Mouse (Mus musculus) erythroblast, adult 5-6 weeks (primary cell): ENCODE data around the gene Jade3. TPM values are rescaled to one million over a fixed set of nuclear protein-coding genes. Genes with fewer than 3 reads are reported as not detected.
A peak's percentile ranks its signal among the peaks of the same experiment; 100 is the strongest.
"Not testable (repeated sequence)": the region's sequence is repeated elsewhere in the genome, so short reads cannot be mapped to it uniquely, and the experiment has no call there.

Source experiments
- ATAC-seq: replicated peaks from 2 replicates; pipeline ENCODE4 v1.8.0; 2016; ENCODE audit warnings: moderate number of reproducible peaks, mild to moderate bottlenecking, moderate TSS enrichment, inconsistent platforms; ENCODE audit not compliant: poor library complexity, low FRiP score, severe bottlenecking
- total RNA-seq, 2 experiments: library from RNA; stranded (forward) in 1 of 2; stranded (reverse) in 1 of 2; fragments of 150-400 nt in 1 of 2; fragments of 200-764, 138-1000 nt in 1 of 2; gene quantifications; 2 replicates each; pipeline versions ENCODE4 v1.2.3 to v1.2.4; 2015 to 2017; ENCODE audit warnings: low replicate concordance in 2 of 2

Gene Jade3
- total RNA-seq (2015; ENCODE audit: low replicate concordance) (2.7 and 4.4 TPM in 2 replicates), total RNA-seq (2017; ENCODE audit: low replicate concordance) (3.9 and 4.2 TPM in 2 replicates)

DNA sequence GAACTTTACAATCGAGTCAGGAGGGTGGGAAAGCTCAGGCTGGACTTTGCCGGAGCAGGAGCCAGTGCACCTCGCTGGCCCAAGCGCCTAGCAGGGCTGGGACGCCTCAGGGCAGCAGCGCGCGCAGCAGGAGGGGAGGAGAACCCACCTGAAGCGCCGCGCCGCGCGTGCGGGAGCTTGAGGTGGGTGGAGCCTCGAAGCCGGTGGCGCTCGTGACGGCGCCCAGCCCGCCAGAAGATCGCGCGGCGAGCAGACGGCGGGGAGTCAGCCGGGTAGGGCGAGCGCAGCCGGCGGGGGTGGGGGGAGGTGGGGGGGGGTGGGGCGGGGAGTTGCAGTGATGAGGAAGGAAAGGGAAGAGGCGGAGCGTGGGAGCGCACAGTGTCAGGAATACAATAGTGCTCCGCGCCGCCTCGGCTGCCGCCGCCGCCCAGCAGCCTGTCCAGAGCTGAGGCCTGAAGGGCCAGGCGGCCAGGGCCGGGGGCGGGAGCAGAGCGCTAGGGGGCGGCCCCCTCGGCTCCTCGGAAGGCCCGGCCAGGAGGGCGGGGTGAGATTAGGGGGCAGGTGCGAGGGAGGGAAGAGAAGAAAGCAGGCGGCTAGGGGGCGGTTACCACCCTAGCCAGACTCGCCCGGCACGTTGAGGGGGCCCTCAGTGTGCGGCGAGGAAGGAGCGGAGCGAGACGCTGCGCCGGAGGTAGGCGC, at the start of gene Jade3:
Jade3 (plus strand) TSS at position 549 of the 699 bp plus-strand sequence.
- ATAC-seq = peak; percentile 96

DNA sequence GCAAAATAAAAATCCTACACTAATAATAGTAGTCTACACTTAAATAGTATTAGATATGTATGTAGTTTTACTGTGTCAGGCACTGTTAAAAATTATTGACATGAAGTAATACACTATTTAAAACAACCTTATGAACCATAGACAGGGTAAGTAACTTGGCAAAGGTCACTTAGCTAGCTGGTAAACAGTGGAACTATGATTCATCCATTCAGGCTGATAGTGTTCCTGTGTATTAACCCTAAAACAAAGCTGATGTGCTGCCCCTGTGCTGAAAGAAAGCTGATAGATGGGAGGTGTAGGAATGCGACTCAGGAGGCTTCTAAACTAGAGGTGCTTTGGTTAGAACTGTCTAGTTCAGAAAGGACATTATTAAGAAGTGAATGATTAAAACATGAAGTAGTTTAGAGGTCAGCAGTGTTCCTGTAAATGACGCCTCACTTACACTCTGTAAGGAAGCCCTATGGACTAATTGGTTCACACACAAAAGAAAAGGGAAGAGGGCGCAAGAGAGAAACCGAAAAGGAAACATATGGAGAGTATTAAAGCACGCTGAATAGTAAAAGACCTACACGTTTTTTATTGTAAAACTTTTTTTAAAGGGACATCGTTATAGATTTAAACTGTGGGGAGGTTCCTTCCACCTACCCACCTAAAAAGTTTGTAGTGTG, 46.0 kb upstream of the Jade3 start:
- ATAC-seq = no peak

DNA sequence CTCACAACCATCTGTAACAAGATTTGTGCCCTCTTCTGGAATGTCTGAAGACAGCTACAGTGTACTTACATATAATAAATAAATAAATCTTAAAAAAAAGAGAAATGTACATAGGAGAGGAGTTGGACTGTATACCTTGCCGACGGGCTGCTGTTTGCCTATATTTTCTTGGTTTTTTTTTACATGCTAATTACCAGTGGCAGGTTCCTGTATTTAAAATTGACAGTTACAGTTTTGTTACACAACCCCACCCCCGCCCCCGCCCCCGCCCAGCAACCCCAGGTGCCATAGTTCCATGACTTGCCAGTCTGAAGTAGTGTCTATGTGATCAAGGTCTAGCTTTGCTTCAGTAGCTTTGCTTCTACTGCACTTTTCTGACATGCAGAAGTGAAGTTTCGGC, 43.2 kb upstream of the Jade3 start:
- no peak for ATAC-seq

DNA sequence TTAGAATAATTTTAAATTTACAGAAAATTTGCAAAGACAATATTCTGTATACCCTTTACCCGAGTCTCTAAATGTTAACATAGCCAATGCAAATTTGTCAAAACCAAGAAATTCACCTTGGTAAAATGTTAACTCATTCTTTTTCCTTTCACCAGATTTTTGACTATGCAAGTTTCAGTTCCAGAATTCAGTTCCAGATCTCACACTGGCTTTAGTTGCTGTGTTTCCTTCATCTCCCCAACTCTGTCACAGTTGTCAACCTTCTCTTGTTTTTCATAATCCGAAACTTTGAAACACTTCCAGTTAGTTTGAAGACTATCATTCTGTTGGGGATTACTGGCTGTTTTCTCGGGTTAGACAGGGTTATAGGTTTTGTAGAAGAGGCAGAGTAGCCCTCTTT, 38.5 kb upstream of the Jade3 start:
- ATAC-seq = no peak

DNA sequence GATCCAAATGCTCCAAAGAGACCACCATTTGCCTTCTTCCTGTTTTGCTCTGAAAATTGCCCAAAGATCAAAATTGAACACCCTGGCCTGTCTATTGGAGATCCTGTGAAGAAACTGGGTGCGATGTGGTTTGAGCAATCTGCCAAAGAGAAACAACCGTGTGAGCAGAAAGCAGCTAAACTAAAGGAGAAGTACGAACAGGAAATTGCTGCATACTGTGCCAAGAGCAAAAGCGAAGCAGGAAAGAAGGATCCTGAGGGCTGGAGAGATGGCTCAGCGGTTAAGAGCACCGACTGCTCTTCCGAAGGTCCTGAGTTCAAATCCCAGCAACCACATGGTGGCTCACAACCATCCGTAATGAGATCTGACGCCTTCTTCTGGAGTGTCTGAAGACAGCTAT, 33.5 kb upstream of the Jade3 start:
- not testable (repeated sequence) for ATAC-seq

DNA sequence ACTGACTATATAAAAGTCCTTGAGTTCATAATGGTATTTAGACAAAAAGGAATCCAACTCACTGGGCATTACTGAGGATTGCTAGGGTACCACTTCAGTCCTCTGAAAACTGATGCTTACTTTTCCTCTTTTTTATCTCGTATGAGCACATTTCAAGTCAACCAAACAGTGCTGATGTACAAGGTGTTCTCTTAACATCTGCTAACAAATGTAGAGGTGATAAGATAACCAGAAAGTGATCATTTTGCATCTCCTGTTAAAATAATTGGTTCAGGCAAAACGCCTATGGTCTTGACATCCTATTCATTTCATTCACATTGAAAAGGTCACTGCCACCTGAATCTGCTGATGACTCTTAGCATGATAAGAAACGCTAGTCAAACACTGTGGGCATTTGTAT, 32.5 kb upstream of the Jade3 start:
- ATAC-seq = no peak

DNA sequence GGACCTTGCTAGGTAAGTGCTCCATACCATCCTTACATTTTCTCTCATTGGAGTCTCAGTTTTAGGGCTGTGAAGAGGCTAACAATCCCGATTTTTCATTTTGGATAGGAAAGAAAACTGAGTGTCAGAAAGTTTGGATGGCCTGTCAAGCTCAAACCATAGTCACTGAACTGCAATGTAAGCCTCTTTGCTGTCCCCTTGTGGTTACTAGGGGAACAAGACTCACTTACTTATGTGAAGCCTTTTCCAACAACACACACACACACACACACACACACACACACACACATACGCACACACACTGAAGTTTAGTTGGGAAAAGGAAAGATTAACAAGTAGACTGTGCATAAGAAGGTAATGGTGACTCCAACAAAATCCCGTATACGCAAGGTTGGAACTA, 21.4 kb upstream of the Jade3 start:
- no peak for ATAC-seq

DNA sequence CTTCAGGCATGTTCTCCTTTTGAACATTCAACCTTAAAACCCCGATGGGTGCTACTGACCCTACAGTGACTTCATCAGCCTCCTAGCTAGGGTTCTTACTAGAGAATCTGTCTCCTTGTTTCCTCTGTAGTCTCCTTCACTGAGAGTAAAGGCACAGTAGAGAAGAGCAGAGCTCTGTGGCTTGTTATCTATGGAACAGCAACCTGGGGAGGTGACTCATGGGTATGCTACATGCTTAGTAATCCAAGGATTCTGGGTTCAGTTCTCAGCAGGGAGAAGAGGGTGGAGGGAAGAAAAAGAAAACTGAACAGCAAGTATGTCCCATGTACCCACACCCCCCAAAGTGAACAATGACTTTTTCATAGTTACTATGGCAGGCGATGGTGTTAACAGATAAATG, 18.6 kb upstream of the Jade3 start:
- ATAC-seq = no peak

DNA sequence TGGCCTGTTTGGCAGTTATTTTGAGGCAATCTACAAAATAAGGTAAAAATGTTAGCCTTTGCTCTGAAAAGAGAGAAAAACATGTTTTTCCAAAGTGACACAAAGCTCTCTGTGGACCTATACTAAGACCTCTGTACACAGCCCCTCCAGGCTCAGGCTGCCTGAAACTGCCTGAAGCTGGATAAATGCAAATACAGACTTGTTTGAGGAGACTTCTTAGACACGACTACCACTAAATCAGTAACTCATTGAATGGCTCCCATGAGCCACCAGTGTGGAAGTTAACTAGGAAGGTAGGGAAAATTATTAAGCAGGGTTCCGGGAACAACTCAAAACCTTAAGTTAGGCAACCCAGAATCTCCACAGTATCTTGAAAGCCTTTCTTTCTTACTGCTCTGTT, 17.8 kb upstream of the Jade3 start:
- ATAC-seq = no peak

DNA sequence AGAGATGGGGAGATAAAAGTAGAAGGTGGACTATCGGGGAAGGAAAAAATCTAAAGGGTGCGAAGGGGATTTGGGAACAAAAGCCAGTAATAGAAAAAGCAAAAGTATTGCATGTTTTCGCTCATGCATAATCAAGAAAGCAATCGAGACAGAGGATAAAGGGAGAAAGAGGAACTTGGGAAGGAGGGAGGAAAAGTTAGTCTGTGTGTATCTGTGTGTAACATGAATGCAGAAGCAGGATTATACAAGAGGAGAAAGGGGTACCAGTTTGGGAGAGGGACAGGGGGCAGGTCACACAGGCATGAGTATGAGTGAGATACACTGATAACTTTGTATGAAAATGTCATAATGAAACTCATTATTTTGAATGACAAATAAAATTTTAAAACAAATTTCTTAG, 14.1 kb upstream of the Jade3 start:
- no peak for ATAC-seq

DNA sequence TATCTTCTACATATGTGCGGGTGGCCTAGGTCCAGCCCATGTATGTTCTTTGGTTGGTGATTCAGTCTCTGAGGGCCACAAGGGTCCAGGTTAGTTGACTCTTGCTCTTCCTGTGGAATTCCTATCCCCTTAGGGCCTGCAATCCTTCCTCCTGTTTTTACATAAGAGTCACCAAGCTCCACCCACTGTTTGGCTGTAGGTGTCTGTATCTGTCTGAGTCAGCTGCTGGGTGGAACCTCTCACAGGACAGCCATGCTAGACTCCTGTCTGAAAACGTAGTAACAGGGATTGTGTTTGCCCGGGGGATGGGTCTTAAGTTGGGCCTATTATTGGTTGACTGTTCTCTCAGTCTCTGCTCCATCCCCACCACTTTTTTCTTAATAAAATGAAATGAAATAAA, 13.3 kb upstream of the Jade3 start:
- ATAC-seq = no peak; the same call in 1 of the 2 replicates

DNA sequence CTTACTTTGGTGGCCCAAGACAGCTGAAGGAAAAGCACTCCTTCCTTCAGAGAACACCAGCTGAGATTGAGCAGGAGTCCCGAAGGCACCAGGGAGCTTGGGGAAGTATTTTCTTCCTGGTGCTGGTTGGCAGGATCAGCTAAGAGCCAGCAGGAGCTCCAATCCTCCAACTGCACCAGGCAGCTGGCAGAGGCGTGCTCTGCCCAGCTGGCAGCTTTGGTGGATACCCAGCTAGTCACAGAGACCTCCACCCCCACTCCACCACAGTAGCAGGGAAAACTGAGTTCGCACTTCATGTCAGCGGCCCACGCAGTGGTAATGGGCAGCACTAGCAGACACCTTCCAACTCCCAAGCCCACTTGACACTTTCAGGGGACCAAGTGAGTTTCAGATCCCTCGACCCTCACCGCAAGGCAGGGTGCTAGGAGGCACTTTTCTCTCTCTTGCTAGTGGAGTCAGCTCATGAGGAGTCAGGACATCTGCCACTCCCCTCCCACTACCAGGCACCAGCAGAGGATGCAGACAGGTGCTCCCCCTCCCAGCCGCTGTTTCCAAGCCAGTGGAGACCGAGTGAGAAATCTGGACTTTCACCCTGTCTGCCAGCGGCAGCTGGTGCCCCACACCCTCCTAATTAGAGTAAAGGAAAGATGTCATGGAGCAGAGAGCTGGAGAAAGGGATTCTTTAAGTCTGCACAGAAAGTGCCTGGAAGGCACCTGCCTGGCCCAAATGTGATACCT, 10.4 kb upstream of the Jade3 start:
- no peak for ATAC-seq

DNA sequence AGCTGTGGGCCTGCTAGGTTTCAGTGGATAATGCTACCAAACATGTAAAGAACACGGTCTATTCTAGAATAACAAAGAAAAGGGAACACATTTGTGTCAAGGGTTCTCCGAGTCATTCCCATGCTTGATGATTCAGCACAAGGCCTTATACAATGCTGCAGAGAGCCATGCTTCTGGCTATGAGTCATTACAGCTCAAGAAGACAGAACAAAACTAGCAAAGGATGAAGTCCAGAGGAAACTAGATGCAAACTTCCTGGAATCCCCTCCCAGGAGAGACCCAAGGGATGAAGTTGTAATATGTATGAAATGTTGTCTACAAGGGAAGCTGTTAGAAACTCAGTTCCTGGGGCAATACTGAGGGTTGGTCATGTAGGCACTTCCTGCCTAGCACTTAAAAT, 7.0 kb upstream of the Jade3 start:
- ATAC-seq = no peak

DNA sequence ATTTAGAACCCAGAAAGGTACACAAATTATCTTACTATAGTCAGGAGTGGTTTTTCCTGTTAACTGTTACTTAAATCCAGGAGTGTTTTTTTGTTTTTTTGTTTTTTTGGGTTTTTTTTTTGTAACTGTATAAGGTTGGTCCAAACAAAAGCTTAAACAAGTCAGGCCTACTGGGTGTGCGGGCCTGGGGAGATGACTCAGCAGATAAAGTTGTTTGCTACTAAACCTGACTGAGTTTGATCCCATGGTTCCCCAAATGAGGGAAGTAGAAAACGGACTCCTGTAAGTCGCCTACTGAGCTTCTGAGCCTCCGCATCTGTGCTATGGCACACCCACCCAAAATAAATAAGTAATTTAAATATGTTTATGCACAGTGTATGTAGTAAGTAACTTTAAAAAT, 6.0 kb upstream of the Jade3 start:
- no peak for ATAC-seq

DNA sequence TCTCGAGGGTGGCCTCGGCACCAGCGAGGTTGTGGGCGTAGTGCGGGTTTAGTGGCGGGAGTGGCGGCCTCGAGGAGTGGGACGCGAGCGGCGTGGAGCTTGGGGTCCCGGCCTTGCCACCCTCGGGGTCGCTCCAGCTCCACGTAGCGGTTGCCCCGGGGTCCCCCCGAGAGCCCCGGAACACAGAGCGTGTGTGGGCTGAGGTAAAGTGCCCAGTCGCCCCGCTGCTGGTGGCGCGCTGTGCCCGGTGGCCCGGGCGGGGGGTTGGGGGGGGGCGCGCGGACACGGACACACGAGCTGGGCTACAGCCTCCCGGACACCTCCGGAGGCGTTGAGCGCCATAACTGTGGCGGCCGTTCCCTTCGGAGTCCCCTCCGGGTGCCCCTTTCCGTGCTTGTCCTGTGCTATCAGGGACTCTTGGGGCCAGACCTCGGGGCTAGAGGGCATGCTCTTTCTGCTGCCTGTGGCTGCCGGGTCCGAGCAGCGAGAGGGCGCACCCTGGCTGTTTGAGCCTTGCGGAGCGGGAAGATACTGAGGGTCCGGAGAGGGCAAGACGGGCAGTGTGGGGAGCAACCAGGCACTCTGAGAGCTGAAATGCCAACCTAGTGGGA, 456 bp downstream of the Jade3 start:
- ATAC-seq = peak; percentile 78

DNA sequence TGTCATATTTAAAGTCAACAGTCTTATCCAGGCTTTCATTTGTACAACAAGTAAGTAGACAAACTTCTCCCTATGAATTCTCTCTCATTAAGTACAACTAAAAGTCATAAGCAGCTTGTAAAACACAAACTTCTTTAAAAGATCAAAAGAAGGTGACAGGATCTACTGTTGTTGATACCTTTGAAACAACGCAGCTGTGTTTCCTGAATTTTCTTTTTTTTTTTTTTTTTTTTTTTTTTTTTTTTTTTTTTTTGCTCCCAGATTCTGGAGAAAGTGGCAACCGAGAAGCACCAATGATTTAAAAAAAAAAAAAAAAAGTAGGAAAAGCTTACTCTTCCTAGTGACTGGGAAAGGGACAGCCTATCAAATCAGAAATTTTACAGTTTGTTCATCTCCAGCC, 57.7 kb downstream of the Jade3 start:
- ATAC-seq = no peak

DNA sequence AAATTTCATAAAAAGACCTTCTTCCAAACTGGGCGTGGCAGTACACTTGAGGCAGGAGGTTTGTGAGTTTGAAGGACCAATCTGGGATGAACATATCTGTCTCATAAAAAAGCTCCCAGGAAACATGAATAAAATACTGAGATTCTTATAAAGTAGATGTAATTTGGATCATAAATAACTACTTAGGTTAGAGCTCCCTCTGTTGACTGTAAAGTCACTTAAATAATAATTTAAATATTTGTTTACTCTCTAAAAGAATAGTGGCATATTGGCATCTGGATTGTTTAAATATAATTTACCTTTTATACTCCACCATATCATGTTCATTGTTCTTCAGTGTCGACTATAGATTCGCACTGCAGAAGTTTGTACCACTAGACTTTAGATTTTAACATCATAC, 72.2 kb downstream of the Jade3 start:
- no peak for ATAC-seq

DNA sequence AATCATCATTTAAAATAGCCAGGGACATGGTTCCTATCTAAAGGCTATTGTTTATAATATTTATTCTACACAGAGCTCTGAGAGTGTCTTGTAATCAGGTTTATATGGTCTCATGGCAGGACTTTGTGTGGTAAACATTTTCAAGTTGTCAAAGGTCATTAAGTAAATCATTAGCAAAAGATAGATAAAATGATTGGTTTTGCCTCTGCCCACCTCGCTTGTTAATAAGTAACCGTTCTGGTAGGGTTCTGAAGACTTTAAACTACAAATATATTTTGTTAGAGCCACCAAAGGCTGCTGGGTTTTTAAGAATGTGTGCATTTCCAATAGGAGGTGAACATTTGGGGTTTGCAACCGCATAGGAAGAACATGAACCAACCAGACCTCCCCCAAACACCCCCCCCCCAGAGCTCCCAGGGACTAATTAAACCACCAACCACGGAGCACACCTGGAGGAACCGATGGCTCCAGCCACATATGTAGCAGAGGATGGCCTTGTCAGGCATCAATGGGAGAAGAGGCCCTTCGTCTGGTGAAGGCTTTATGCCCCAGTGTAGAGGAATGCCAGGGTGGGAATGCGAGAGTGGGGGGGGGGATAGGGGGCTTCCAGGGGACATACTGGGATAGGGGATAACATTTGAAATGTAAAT, 94.9 kb downstream of the Jade3 start:
- ATAC-seq = no peak

DNA sequence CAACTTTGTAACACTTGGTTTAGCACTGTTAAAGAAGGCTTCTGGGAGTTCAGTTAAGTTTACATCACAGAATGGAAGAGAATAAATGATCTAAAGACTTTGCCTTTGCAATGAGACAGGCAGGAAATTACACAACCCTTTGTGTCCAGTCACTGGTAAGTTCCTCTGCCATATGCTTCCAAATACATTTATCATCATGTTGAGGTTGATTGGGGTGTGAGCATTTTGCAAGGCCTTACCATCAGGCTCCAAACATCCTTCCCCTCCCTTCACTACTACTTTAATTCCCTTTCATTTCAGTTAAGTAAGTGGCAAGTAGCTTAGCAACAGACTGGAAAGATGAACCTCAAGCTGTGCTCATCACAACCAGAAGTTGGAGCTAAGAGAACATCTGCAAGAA, 96.1 kb downstream of the Jade3 start:
- ATAC-seq = no peak

DNA sequence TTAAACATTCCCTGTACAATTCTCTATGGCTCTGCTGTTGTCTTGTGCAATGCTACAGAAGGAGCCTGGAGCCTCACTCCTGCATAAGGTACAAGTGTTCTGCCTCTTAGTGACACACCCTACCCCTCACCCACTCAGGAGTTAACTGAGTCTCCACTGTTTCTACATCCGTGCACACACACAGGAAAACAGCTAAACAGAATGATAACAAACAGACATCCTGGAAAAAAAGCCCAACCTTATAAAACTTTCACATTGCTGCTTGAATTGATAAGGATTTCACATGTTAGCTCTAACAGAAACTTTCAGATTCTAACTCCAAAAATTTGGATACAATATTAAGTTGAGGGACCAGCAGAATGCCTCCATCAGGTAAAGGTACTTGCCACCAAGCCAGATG, 107.1 kb downstream of the Jade3 start:
- ATAC-seq = no peak
